Mouse (Mus musculus): Measurements from ENCODE around the gene Lrrfip1. TPM values are rescaled to one million over a fixed set of nuclear protein-coding genes. Genes with fewer than 3 reads are reported as not detected.

The Lrrfip1 gene
- total RNA-seq, 1 experiment from 2014 or later: 49.4 TPM

GRCm38 (mm10) chr1:91086748-91087147 lies 88.2 kb downstream of the Lrrfip1 start:
- DNase-seq: no peak

DNA sequence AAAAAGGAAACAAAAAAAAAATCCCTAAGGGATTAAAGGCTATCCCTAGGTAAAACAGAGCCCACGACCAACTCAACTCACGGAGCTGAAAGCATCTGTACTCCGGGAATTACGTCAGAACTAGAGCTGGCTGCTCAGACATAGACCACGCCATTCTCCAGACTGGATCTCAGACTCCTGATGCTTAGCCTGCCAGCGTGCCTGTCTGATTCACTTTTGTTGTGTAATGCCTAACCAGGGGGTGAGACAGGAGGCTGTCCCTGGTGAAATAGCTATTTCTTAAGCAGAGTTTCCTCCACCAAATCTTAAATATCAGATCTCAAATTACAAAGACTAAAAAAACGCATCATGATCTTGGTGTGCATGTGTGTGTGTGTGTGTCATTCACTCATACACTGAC lies 89.5 kb downstream of the Lrrfip1 start:
- DNase-seq: peak; percentile 40

- no peak for DNase-seq
Observed at GRCm38 (mm10) chr1:91088941-91089340, 90.4 kb downstream of the Lrrfip1 start.

DNA sequence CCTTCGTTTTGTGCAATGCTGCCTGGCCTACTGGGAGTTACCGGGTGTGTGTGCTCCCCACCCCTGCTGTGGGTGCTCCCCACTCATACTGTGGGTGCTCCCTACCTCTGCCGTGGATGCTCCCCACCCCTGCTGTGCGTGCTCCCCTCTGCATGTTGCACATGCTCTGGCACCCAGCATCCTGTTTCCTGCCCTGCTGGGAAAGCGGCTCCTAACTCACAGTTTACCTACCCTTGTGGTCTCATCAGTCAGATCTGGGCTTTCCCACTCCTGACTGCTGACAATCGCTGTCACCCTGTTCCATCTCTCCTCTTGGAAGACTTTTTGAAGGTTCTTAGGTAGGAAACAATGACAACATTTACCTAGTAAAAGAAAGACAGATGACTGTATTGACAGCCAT lies 91.9 kb downstream of the Lrrfip1 start:
- DNase-seq: no peak

- no peak for DNase-seq
Observed at GRCm38 (mm10) chr1:91092451-91092850, 93.9 kb downstream of the Lrrfip1 start.

DNA sequence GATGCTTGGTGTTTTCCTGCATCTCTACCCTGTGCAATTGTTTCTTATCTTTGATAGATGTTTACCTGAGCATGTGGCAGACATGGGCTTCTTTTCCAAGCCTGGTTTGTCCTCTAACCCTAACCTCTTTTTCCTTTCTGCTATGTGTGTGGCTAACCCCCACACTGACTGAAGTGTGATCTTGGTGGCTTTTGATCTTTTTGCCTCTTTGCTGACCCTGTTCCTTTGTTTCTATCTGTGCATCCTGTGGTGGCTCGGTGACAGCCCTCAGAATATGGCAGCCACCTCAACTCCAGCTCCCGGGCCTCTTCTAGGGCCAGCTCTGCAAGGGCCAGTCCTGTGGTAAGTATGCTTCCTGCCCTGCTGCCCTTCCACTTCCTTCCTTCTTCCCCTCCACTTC lies 94.8 kb downstream of the Lrrfip1 start:
- DNase-seq: no peak

DNA sequence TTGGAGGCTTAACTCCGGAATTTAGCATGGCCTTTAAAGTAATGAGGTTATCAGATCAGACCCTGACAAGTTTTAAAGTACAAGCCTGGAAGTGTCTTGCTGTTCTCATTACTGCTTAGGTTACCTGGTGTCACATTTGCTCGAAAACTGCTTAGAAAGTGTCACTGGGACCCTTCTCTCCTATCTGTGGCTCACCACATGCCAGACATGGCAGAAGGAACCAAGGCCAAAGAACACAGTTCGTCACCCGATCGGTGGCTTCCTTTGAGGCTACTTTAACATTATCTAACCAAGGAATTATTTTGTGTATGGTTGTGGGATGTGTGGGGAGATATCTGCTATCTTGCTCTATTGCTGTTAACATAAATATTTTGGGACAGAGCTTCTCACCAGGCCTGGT lies 95.5 kb downstream of the Lrrfip1 start:
- no peak for DNase-seq

GRCm38 (mm10) chr1:91095258-91095657 lies 96.7 kb downstream of the Lrrfip1 start:
- DNase-seq: no peak

DNA sequence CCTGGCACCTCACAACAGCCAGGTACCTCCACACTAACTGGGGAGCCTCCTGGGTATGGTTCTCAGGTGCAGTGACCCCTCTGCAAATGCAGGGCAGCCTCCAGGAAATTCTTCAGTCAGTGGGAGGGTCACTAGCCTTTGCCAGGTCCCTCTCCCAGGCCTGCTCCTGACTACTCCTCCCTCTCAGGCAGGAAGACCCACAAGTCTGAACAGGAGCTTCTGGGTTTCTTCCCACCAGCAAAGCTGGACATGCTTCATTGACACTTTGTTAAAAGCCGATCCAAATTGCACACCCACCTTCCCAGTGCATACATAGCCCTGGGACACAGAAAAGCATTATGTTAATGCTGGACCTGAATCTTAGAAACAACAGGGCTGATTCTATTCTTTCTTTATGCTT lies 97.3 kb downstream of the Lrrfip1 start:
- DNase-seq: no peak

DNA sequence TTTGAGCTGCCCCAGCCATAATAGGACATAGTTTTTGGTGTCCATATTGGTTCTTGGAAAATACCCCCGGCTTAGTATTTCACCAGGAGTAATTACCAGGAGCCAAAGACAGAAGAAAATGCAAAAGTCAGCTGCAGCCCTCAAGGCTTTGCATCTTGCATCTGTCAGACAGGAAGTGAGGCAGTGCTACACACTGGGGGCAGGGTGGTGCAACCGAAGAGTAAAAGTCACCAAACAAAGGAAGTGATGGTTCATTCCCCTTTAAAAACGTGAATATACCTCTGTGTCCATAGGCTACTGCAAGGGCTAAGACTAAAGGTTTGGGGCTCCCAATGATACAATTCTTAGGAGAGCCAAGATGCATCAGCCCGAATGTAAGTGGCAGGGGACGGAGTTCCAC lies 98.0 kb downstream of the Lrrfip1 start:
- DNase-seq: no peak

GRCm38 (mm10) chr1:91097283-91097834 lies 98.8 kb downstream of the Lrrfip1 start:
- DNase-seq: no peak

- peak; percentile 85 for DNase-seq
Observed at GRCm38 (mm10) chr1:91098887-91099286, 100.3 kb downstream of the Lrrfip1 start.

DNA sequence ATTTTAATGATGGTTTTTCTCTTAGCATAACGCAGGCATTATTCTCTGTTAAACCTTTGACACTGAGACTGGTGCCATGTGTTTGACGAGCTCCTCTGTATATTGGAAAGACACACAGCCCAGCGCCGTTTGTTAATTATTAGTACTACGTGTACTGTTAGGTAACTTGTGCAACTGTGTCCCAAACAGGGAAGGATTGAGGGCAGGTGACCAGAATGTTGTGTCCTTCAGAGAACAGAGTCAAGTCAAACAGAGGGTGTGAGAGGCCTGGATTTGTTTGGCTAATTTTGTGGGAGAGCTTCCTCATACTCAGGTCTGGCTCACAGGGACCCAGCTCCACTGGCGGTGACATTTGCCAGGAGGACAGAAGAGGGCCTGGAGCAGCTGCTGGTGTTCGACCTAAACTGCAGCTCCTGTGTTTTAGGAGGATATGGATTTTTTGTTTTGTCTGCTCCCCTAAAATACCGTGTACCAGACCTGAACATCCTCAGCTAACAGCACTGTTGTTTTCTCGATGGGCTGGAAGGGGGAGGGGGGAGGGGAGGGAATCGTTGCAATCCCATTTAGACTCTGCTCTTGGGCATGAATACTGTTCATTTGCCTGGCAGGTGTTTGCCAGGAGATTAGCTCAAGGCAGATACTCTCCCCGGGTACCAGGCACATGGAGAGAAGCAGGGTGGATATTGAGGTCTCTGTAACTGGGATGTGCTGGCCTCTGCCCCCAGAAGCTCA lies 103.3 kb downstream of the Lrrfip1 start:
- DNase-seq: no peak

- DNase-seq: no peak
Observed at GRCm38 (mm10) chr1:91103366-91103983, 104.9 kb downstream of the Lrrfip1 start.

- no peak for DNase-seq
Observed at GRCm38 (mm10) chr1:91107548-91107947, 109.0 kb downstream of the Lrrfip1 start.

GRCm38 (mm10) chr1:91109302-91109701 lies 110.8 kb downstream of the Lrrfip1 start:
- DNase-seq: peak; percentile 39

- no peak for DNase-seq
Observed at GRCm38 (mm10) chr1:91112171-91112570, 113.6 kb downstream of the Lrrfip1 start.

DNA sequence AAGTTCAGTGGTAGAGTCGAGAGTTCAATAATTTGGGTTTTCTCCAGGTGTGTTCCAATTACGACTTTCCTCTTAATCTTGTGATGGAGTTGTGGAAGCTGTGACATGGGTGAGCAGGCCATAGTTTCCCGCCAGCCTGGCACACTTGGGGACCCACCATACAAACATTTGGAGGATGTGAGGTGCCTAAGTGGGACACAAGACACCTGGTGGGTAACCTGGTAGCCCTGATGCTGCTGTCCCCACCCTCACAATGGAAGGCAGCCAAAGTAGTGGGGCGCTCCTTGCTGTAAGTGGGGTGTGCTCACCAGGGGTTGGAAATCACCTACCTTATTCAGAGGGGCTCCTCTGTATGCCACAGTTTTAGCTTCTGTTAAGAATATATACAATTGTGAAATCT lies 114.1 kb downstream of the Lrrfip1 start:
- no peak for DNase-seq

DNA sequence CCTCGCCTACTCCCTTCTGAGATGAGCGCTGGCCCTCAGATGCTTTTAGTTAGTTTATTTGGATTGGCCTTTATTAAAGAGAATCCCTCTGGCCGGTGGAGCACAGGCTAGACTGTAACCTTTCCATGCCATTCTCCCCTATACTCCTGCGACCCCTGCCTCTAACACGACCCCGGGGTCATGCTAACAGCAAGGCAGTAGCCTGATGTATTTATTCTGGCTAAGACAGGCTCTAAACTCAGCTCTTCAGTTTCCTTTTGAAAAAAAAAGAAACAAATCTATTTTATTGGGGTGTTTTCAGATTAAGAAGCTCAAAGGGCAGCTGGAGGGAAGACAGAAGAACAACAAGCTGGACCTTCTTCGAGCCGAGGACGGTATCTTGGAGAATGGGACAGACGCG lies 123.6 kb downstream of the Lrrfip1 start:
- no peak for DNase-seq

- no peak for DNase-seq
Observed at GRCm38 (mm10) chr1:91123004-91123403, 124.5 kb downstream of the Lrrfip1 start.

- no peak for DNase-seq
Observed at GRCm38 (mm10) chr1:91123466-91123865, 124.9 kb downstream of the Lrrfip1 start.

DNA sequence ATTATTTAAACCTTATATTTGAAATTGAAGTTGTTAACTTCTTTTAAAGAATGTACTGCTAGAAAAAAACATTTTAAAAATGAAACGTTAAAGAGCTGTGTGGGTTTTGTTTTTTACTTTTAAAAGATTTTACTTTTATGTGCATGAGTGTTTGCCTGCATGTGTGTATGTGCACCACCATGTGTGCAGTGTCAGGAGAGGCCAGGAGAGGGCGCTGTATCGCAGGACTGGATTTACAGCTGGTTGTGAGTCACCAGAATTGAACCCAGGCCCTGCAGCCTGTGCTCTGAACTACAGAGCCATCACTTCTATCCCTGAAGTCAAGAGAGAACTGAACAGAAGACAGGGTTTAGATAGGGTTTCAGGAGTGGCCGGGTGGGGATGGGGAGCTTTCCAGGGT lies 130.3 kb downstream of the Lrrfip1 start:
- DNase-seq: no peak

GRCm38 (mm10) chr1:91137036-91137435 lies 138.5 kb downstream of the Lrrfip1 start:
- no peak for DNase-seq

- no peak for DNase-seq
Observed at GRCm38 (mm10) chr1:91144813-91145212, 146.3 kb downstream of the Lrrfip1 start, which contains the start of gene Rbm44. TSS of gene Rbm44 (plus strand) at chr1:91145089.
